In the genomic region with DNA sequence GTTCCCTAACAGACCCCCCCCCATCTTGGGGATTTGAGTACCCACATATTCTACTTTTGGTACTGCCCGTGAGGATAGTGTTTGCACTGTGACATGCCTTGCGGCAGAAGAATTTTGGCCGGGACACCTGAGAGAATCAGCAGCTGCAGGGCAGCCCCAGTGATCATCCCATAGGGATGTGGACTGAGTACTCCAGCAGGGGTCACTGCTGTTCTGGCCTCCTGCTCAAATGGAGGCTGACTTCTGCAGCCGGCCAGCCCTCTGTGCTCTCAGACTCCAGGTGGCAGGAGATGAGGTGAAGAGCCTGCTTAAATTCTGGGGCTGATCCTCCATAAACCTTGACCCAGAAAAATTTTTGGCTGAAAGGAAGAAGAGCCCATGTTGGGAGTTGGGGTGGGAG, we compare ENCODE assay signal across 13 mouse cellular contexts. TPM values are rescaled to one million over a fixed set of nuclear protein-coding genes. Genes with fewer than 3 reads are reported as not detected.
DNase-seq lines count a peak whose midpoint lies in the region; ATAC-seq lines count a peak whose summit lies in the region.
"Had no signal": no experiment of that assay in that cellular context is flagged by ENCODE, and none has a peak within 500 bp of the region (broad histone marks: within the 10 kb centered on the region; RNA-seq: fewer than 3 reads in every experiment).

No protein-coding gene starts in this region.

- no peaks in the 10 kb centered on the region for H3K36me3 ChIP-seq in kidney, embryonic 14.5 days (ENCODE audit: control insufficient read depth, insufficient read depth, low read length)
- no peaks in the 10 kb centered on the region for H3K36me3 ChIP-seq in intestine, embryonic 15.5 days
- H3K36me3 ChIP-seq: forebrain, embryonic 12.5 days; hindbrain, embryonic 13.5 days had no signal

- WGBS in kidney, embryonic 14.5 days, result 36% methylated on average over 4 of the region's 4 CpGs
- 34% methylated on average over 4 of the region's 4 CpGs for WGBS in intestine, embryonic 15.5 days

- no peak overlapping the region for H3K27ac ChIP-seq in kidney, embryonic 14.5 days (ENCODE audit: low read depth, low read length)
- H3K27ac ChIP-seq in intestine, embryonic 15.5 days, result no peak overlapping the region
- H3K27ac ChIP-seq: forebrain, embryonic 12.5 days; hindbrain, embryonic 13.5 days had no signal

- H3K4me1 ChIP-seq in kidney, embryonic 14.5 days (ENCODE audit: control insufficient read depth, insufficient read depth, low read length), result peaks cover 9% of the 10 kb centered on the region; the same call in 1 of the 2 replicates
- H3K4me1 ChIP-seq in intestine, embryonic 15.5 days (replicated peaks), result peaks cover 7% of the 10 kb centered on the region; the same call in 1 of the 2 replicates

- H3K9ac ChIP-seq in kidney, embryonic 14.5 days (ENCODE audit: low read depth, low read length), result no peak overlapping the region
- no peak overlapping the region for H3K9ac ChIP-seq in intestine, embryonic 15.5 days
- H3K9ac ChIP-seq: forebrain, embryonic 12.5 days; hindbrain, embryonic 13.5 days had no signal

- no peak overlapping the region for H3K4me3 ChIP-seq in kidney, embryonic 14.5 days (ENCODE audit: low read length)
- H3K4me3 ChIP-seq in intestine, embryonic 15.5 days (replicated peaks), result no peak overlapping the region
- H3K4me3 ChIP-seq: forebrain, embryonic 12.5 days; hindbrain, embryonic 13.5 days had no signal

- H3K9me3 ChIP-seq in kidney, embryonic 14.5 days (ENCODE audit: control insufficient read depth, low read length), result no peaks in the 10 kb centered on the region
- no peaks in the 10 kb centered on the region for H3K9me3 ChIP-seq in intestine, embryonic 15.5 days
- H3K9me3 ChIP-seq: forebrain, embryonic 12.5 days; hindbrain, embryonic 13.5 days had no signal

- H3K27me3 ChIP-seq in kidney, embryonic 14.5 days (ENCODE audit: control insufficient read depth, insufficient read depth, low read length), result no peaks in the 10 kb centered on the region
- H3K27me3 ChIP-seq in intestine, embryonic 15.5 days (replicated peaks), result no peaks in the 10 kb centered on the region
- H3K27me3 ChIP-seq: Patski had no signal

- DNase-seq in kidney, adult 9 months, result no peak
- DNase-seq in 3T3-L1 (ENCODE audit: low read depth, low spot score) (peak; percentile 26), A20 (ENCODE audit: low read depth, low spot score) (peak; percentile 20)
- DNase-seq in gastrocnemius, postnatal 25 days, result no peak
- no peak for DNase-seq in cerebellum, adult 11 months
- DNase-seq: right cerebral cortex, postnatal 4 days; thymus, adult 2 months had no signal

- no peak overlapping the region for H3K4me2 ChIP-seq in kidney, embryonic 14.5 days (replicated peaks; ENCODE audit: low read depth, low read length)
- no peak overlapping the region for H3K4me2 ChIP-seq in intestine, embryonic 15.5 days (replicated peaks)
- H3K4me2 ChIP-seq: forebrain, embryonic 12.5 days; hindbrain, embryonic 13.5 days; midbrain, embryonic 11.5 days had no signal

- peak; percentile 47; the same call in 1 of the 2 replicates for ATAC-seq in kidney, embryonic 14.5 days (ENCODE audit: low FRiP score, low TSS enrichment)
- ATAC-seq in intestine, embryonic 15.5 days, result peak; percentile 58

RNA-seq across cellular contexts. Expression of a gene that starts 58.8 kb away (rescaled TPM):
- 17.4 and 27.4 TPM in 2 replicates for polyA plus RNA-seq in kidney, embryonic 14.5 days (2014; fragmentation: Nextera tagmentation; extraction: Ambion mirVana)
- 106 and 127 TPM in 2 replicates for polyA plus RNA-seq in intestine, embryonic 15.5 days (2015; fragmentation: Nextera tagmentation; extraction: Ambion mirVana)
- total RNA-seq in gastrocnemius, postnatal 25 days (2021), result 10 to 100 TPM in 1 of 2 experiments, 1 to 10 TPM in 1; 9.1 to 12.0 TPM

Comparison
In these comparisons a context has a peak if more than half of its experiments do, and no peak if none do; other contexts are left out.
1. DNase-seq: peak in 3T3-L1 (single experiment) and A20 (single experiment); none in kidney, adult 9 months (single experiment), gastrocnemius, postnatal 25 days (single experiment) and cerebellum, adult 11 months (single experiment).